ENCODE assay signal across 21 mouse cellular contexts in genomic region chr5:132258882-132259281, GRCm38 (mm10).
A peak's percentile ranks its signal among the peaks of the same experiment; 100 is the strongest.
DNase-seq lines count a peak whose midpoint lies in the region; ATAC-seq lines count a peak whose summit lies in the region.
"Had no signal": no experiment of that assay in that cellular context is flagged by ENCODE, and none has a peak within 500 bp of the region (broad histone marks: within the 10 kb centered on the region; RNA-seq: fewer than 3 reads in every experiment).

No protein-coding gene starts in this region.

- intact Hi-C loops in heart, postnatal 36 days (cut with DNase I): no loop called here

- DNase-seq in heart, adult 11 months: peak; percentile 53
- no peak for DNase-seq in heart, postnatal 36 days
- no peak for DNase-seq in gastrocnemius, postnatal 4 days (ENCODE audit: low spot score in 2 of 2)
- DNase-seq in cerebellum, adult 8-10 months: no peak
- DNase-seq: adrenal gland, adult 8-10 months; adrenal gland, postnatal 14 days; adrenal gland, postnatal 36 days; B cell, adult 2 months; cerebellum, adult 11 months; cerebellum, adult 18-20 months; cerebellum, adult 9-10 months; cerebellum, postnatal 10 days; cerebellum, postnatal 25 days; embryo, embryonic 11 days had no signal

- peak; percentile 71 for ATAC-seq in granulocyte monocyte progenitor cell, adult 5-6 weeks (replicated peaks; ENCODE audit: poor library complexity, severe bottlenecking)
- ATAC-seq in megakaryocyte progenitor cell, adult 5-6 weeks (replicated peaks; ENCODE audit: poor library complexity): peak; percentile 83
- ATAC-seq: activated CD4-positive, CD25-positive, alpha-beta regulatory T cell, adult 4 months; CD4-positive, CD25-positive, alpha-beta regulatory T cell, adult 4 months; forebrain, embryonic 14.5 days; forebrain, embryonic 16.5 days; Patski had no signal
